Mouse (Mus musculus): ENCODE data around the gene Fabp2. TPM values are rescaled to one million over a fixed set of nuclear protein-coding genes. Genes with fewer than 3 reads are reported as not detected.

Gene Fabp2
- polyA plus RNA-seq, 1 experiment, result not detected

GRCm38 (mm10) chr3:122939215-122939614 lies 44.3 kb downstream of the Fabp2 start:
- H3K4me1 ChIP-seq (ENCODE audit: control insufficient read depth, insufficient read depth, low read length), result peaks cover 1% of the 10 kb centered on the region
- no peak overlapping the region for H3K4me3 ChIP-seq (ENCODE audit: low read depth, low read length)
- H3K27ac ChIP-seq (ENCODE audit: insufficient read depth, low read length), result no peak overlapping the region
- H3K9me3 ChIP-seq (replicated peaks; ENCODE audit: control insufficient read depth, insufficient read depth, low read length, poor library complexity, severe bottlenecking), result no peaks in the 10 kb centered on the region
- H3K9ac ChIP-seq (ENCODE audit: low read depth, poor library complexity, severe bottlenecking), result no peak overlapping the region; the same call in 1 of the 2 replicates
- no peak for TF ChIP-seq POLR2A (IDR thresholded peaks at IDR 0.05; ENCODE audit: insufficient read depth, low read length)
- no peak for TF ChIP-seq CTCF (IDR thresholded peaks at IDR 0.05; ENCODE audit: low read depth, low read length)
- TF ChIP-seq EP300 (IDR thresholded peaks at IDR 0.05; ENCODE audit: insufficient read depth, low read depth, low read length), result no peak
- no peaks in the 10 kb centered on the region; the same call in 1 of the 2 replicates for H3K36me3 ChIP-seq (ENCODE audit: control insufficient read depth, insufficient read depth, low read length, poor library complexity, severe bottlenecking)
- no peaks in the 10 kb centered on the region for H3K27me3 ChIP-seq (ENCODE audit: control insufficient read depth, insufficient read depth, low read length, poor library complexity, severe bottlenecking)

DNA sequence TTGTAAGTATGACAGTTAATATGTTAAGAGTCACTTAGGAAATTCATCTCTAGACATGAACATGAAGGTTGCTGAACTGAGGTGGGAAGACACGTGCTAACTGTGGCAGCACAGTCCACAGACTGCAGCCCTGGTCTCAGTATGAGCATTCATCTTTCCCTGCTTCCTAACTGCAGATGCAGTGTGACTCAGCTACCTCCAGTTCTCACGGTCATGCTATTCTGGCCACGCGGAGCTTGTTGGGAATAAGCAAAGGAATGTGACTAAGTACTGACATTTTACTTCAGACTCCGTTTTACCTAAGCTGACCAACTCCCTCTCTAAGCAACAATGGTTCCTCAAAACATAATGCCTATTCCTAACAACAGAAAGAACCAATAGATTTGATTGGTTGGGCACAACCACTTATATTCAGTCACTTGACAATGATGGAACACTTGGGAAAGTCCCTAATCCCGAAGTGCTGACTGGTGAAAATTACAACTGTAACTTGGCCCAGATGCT lies 48.6 kb downstream of the Fabp2 start:
- H3K36me3 ChIP-seq (ENCODE audit: control insufficient read depth, insufficient read depth, low read length, poor library complexity, severe bottlenecking), result peaks cover 2% of the 10 kb centered on the region
- H3K4me1 ChIP-seq (ENCODE audit: control insufficient read depth, insufficient read depth, low read length), result no peaks in the 10 kb centered on the region
- no peak overlapping the region for H3K4me3 ChIP-seq (ENCODE audit: low read depth, low read length)
- no peaks in the 10 kb centered on the region for H3K27me3 ChIP-seq (ENCODE audit: control insufficient read depth, insufficient read depth, low read length, poor library complexity, severe bottlenecking)
- H3K27ac ChIP-seq (ENCODE audit: insufficient read depth, low read length), result no peak overlapping the region
- no peak overlapping the region for H3K9ac ChIP-seq (ENCODE audit: low read depth, poor library complexity, severe bottlenecking)
- TF ChIP-seq EP300 (IDR thresholded peaks at IDR 0.05; ENCODE audit: insufficient read depth, low read depth, low read length) (no peak), CTCF (IDR thresholded peaks at IDR 0.05; ENCODE audit: low read depth, low read length) (no peak), POLR2A (IDR thresholded peaks at IDR 0.05; ENCODE audit: insufficient read depth, low read length) (no peak)
- no peaks in the 10 kb centered on the region for H3K9me3 ChIP-seq (replicated peaks; ENCODE audit: control insufficient read depth, insufficient read depth, low read length, poor library complexity, severe bottlenecking)

Other genes starting within 250 kb of the Fabp2 start
- gene Pde5a, start 166.1 kb upstream of the Fabp2 start, polyA plus RNA-seq (2011; ENCODE audit: insufficient read depth, insufficient read length, low read depth, missing spikeins), result 9.5 and 10.2 TPM in 2 replicates
- not detected in 2 replicates for gene Gm10959, start 24.3 kb downstream of the Fabp2 start, polyA plus RNA-seq (2011; ENCODE audit: insufficient read depth, insufficient read length, low read depth, missing spikeins)
- 96.2 and 101 TPM in 2 replicates for gene 1810037I17Rik, start 29.1 kb downstream of the Fabp2 start, polyA plus RNA-seq (2011; ENCODE audit: insufficient read depth, insufficient read length, low read depth, missing spikeins)
- gene Usp53, start 89.4 kb downstream of the Fabp2 start, polyA plus RNA-seq (2011; ENCODE audit: insufficient read depth, insufficient read length, low read depth, missing spikeins), result 19.5 and 19.6 TPM in 2 replicates
- not detected in 2 replicates for gene Myoz2, start 139.9 kb downstream of the Fabp2 start, polyA plus RNA-seq (2011; ENCODE audit: insufficient read depth, insufficient read length, low read depth, missing spikeins)